Mouse (Mus musculus) myocyte (in vitro differentiated cells): ENCODE measurements at regions not wholly inside any gene's neighbourhood (a gene's known extent, or its start where the extent isn't known, plus 50 kb on each side); places are given as distances from the start of the nearest gene placed in this dataset.

Experiments
- H3K27me3 ChIP-seq: one replicate; pipeline ENCODE4 v1.6.1; 2011; ENCODE audit not compliant: control insufficient read depth, insufficient read depth, insufficient read length
- H3K36me3 ChIP-seq: one replicate; pipeline ENCODE4 v1.6.1; 2011; ENCODE audit not compliant: control insufficient read depth, insufficient read depth
- H3K4me2 ChIP-seq: one replicate; pipeline ENCODE4 v1.6.1; 2011; ENCODE audit warnings: low read depth, control low read depth
- H3K4me3 ChIP-seq: one replicate; pipeline ENCODE4 v1.5.1; 2011; ENCODE audit warnings: mild to moderate bottlenecking, control low read depth, moderate library complexity
- H3K79me2 ChIP-seq: one replicate; pipeline ENCODE4 v1.6.1; 2011; ENCODE audit not compliant: control insufficient read depth, insufficient read depth
- H3ac ChIP-seq: one replicate; pipeline ENCODE4 v1.6.1; 2011; ENCODE audit not compliant: control insufficient read depth, insufficient read length
- CEBPB ChIP-seq: IDR thresholded peaks from 2 replicates; pipeline ENCODE4 v1.6.1; 2011; ENCODE audit warnings: mild to moderate bottlenecking, moderate library complexity; ENCODE audit not compliant: poor library complexity, insufficient read depth, severe bottlenecking
- E2F4 ChIP-seq: IDR thresholded peaks from one replicate; pipeline ENCODE4 v1.6.1; 2011; ENCODE audit warnings: mild to moderate bottlenecking, control low read depth, moderate library complexity; ENCODE audit not compliant: insufficient read depth
- MAX ChIP-seq: IDR thresholded peaks from one replicate; pipeline ENCODE4 v1.6.1; 2011; ENCODE audit warnings: low read depth, mild to moderate bottlenecking, control low read depth
- MYOD1 ChIP-seq, 3 experiments: IDR thresholded peaks; one replicate each; pipeline ENCODE4 v1.6.1; 2011; ENCODE audit warnings: control low read depth in 2 of 3, low read depth in 2 of 3, mild to moderate bottlenecking in 2 of 3, moderate library complexity in 1 of 3; ENCODE audit not compliant: insufficient read length in 2 of 3, control insufficient read depth in 1 of 3
- MYOG ChIP-seq, 3 experiments: IDR thresholded peaks; one replicate each; pipeline ENCODE4 v1.6.1; 2011; ENCODE audit warnings: control low read depth in 2 of 3, low read depth in 2 of 3, mild to moderate bottlenecking in 2 of 3; ENCODE audit not compliant: insufficient read length in 2 of 3, control insufficient read depth in 1 of 3, insufficient read depth in 1 of 3
- POLR2A ChIP-seq: IDR thresholded peaks from one replicate; pipeline ENCODE4 v1.6.1; 2011; ENCODE audit warnings: low read depth, mild to moderate bottlenecking, control low read depth, moderate library complexity; ENCODE audit not compliant: insufficient read length
- POLR2AphosphoS2 ChIP-seq: IDR thresholded peaks from one replicate; pipeline ENCODE4 v1.6.1; 2011; ENCODE audit warnings: low read depth, control low read depth; ENCODE audit not compliant: insufficient read length
- REST ChIP-seq: IDR thresholded peaks from one replicate; pipeline ENCODE4 v1.6.1; 2011; ENCODE audit warnings: mild to moderate bottlenecking, control low read depth, moderate library complexity; ENCODE audit not compliant: insufficient read depth, insufficient read length
- SRF ChIP-seq: IDR thresholded peaks from one replicate; pipeline ENCODE4 v1.6.1; 2011; ENCODE audit warnings: low read depth; ENCODE audit not compliant: control insufficient read depth, insufficient read length
- TCF12 ChIP-seq: IDR thresholded peaks from one replicate; pipeline ENCODE4 v1.6.1; 2011; ENCODE audit warnings: mild to moderate bottlenecking, control low read depth; ENCODE audit not compliant: poor library complexity, insufficient read depth, severe bottlenecking
- TCF3 ChIP-seq: IDR thresholded peaks from one replicate; pipeline ENCODE4 v1.6.1; 2011; ENCODE audit warnings: low read depth, control low read depth; ENCODE audit not compliant: insufficient read length
- USF1 ChIP-seq: IDR thresholded peaks from one replicate; pipeline ENCODE4 v1.6.1; 2011; ENCODE audit warnings: low read depth, mild to moderate bottlenecking, control low read depth, moderate library complexity

GRCm38 (mm10) chr16:51915929-51916308, 115.1 kb upstream of the Cblb start:
- Histone ChIP-seq H3K4me3 (no peak overlapping the region), H3K27me3 (no peaks in the 10 kb centered on the region), H3K36me3 (no peaks in the 10 kb centered on the region), H3K79me2 (no peaks in the 10 kb centered on the region), H3K4me2 (no peak overlapping the region), H3ac (no peak overlapping the region)
- TF ChIP-seq REST (no peak), TCF12 (no peak), MYOD1 (IDR thresholded peaks at IDR 0.05; ENCODE audit: control insufficient read depth in 1 of 3, insufficient read length in 2 of 3, low read depth in 2 of 3) (no peak), SRF (no peak), CEBPB (no peak), USF1 (no peak), POLR2AphosphoS2 (no peak), MAX (no peak), E2F4 (no peak), POLR2A (no peak), TCF3 (no peak), MYOG (IDR thresholded peaks at IDR 0.05; ENCODE audit: control insufficient read depth in 1 of 3, insufficient read depth in 1 of 3, insufficient read length in 2 of 3, low read depth in 2 of 3) (no peak)

- TF ChIP-seq POLR2A (no peak), CEBPB (no peak), REST (no peak), POLR2AphosphoS2 (no peak), TCF12 (no peak), TCF3 (no peak), E2F4 (no peak), MAX (no peak), SRF (no peak), MYOG (IDR thresholded peaks at IDR 0.05; ENCODE audit: control insufficient read depth in 1 of 3, insufficient read depth in 1 of 3, insufficient read length in 2 of 3, low read depth in 2 of 3) (no peak), USF1 (no peak), MYOD1 (IDR thresholded peaks at IDR 0.05; ENCODE audit: control insufficient read depth in 1 of 3, insufficient read length in 2 of 3, low read depth in 2 of 3) (no peak)
- no peaks in the 10 kb centered on the region for H3K79me2 ChIP-seq
- no peak overlapping the region for H3K4me2 ChIP-seq
- H3K36me3 ChIP-seq, result no peaks in the 10 kb centered on the region
- H3K27me3 ChIP-seq, result no peaks in the 10 kb centered on the region
- no peak overlapping the region for H3ac ChIP-seq
- H3K4me3 ChIP-seq, result no peak overlapping the region
Measured at GRCm38 (mm10) chr16:51916337-51916736, 114.7 kb upstream of the Cblb start.

GRCm38 (mm10) chr16:51916820-51917219, 114.2 kb upstream of the Cblb start:
- Histone ChIP-seq H3K36me3 (no peaks in the 10 kb centered on the region), H3K27me3 (no peaks in the 10 kb centered on the region), H3K79me2 (no peaks in the 10 kb centered on the region), H3K4me3 (no peak overlapping the region), H3ac (no peak overlapping the region), H3K4me2 (no peak overlapping the region)
- peak in 2 of 3 experiments; percentile 64 to 66 for TF ChIP-seq MYOD1 (IDR thresholded peaks at IDR 0.05; ENCODE audit: control insufficient read depth in 1 of 3, insufficient read length in 2 of 3, low read depth in 2 of 3)
- TF ChIP-seq MAX, result no peak
- TF ChIP-seq MYOG (IDR thresholded peaks at IDR 0.05; ENCODE audit: control insufficient read depth in 1 of 3, insufficient read depth in 1 of 3, insufficient read length in 2 of 3, low read depth in 2 of 3), result peak in 1 of 3 experiments; percentile 31
- no peak for TF ChIP-seq TCF12

- no peaks in the 10 kb centered on the region for H3K27me3 ChIP-seq
- H3K36me3 ChIP-seq, result no peaks in the 10 kb centered on the region
- H3K4me2 ChIP-seq, result no peak overlapping the region
- H3K4me3 ChIP-seq, result no peak overlapping the region
- TF ChIP-seq USF1, result peak; percentile 73
- no peak for TF ChIP-seq MYOG (IDR thresholded peaks at IDR 0.05; ENCODE audit: control insufficient read depth in 1 of 3, insufficient read depth in 1 of 3, insufficient read length in 2 of 3, low read depth in 2 of 3)
- no peaks in the 10 kb centered on the region for H3K79me2 ChIP-seq
- no peak overlapping the region for H3ac ChIP-seq
Measured at GRCm38 (mm10) chr16:51917540-51917939, 113.5 kb upstream of the Cblb start.

- Histone ChIP-seq H3K4me2 (no peak overlapping the region), H3K27me3 (no peaks in the 10 kb centered on the region), H3K4me3 (no peak overlapping the region), H3K36me3 (no peaks in the 10 kb centered on the region), H3K79me2 (no peaks in the 10 kb centered on the region), H3ac (no peak overlapping the region)
- TF ChIP-seq MAX, result no peak
- peak; percentile 91 for TF ChIP-seq CEBPB
- no peak for TF ChIP-seq TCF12
Measured at GRCm38 (mm10) chr16:51921025-51921424, 110.0 kb upstream of the Cblb start.

- Histone ChIP-seq H3K79me2 (no peaks in the 10 kb centered on the region), H3K36me3 (no peaks in the 10 kb centered on the region), H3ac (no peak overlapping the region), H3K4me3 (no peak overlapping the region), H3K4me2 (no peak overlapping the region), H3K27me3 (no peaks in the 10 kb centered on the region)
- TF ChIP-seq CEBPB, result no peak
- no peak for TF ChIP-seq MAX
- no peak for TF ChIP-seq POLR2AphosphoS2
- no peak for TF ChIP-seq MYOD1 (IDR thresholded peaks at IDR 0.05; ENCODE audit: control insufficient read depth in 1 of 3, insufficient read length in 2 of 3, low read depth in 2 of 3)
- no peak for TF ChIP-seq SRF
- TF ChIP-seq TCF12, result no peak
- no peak for TF ChIP-seq TCF3
- TF ChIP-seq USF1, result no peak
- TF ChIP-seq REST, result no peak
Measured at GRCm38 (mm10) chr16:51922589-51922988, 108.4 kb upstream of the Cblb start.
